Mouse (Mus musculus): ENCODE measurements around the gene Morf4l1.

DNA sequence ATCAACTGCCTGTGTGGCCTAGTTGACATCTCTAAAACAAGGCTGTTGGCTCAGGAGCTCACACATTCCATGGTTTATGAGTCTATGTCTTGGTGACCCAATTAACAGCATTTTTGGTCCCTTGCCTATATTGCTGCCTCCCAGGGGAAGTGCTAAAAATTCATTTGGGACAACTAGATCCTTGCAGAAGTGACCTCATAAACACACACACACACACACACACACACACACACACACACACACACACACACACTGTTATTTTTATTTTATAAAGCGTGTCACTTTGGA lies 22.0 kb upstream of the Morf4l1 start:
- TF ChIP-seq CTCF (IDR thresholded peaks at IDR 0.05; ENCODE audit: low read depth, low read length) (no peak), POLR2A (IDR thresholded peaks at IDR 0.05; ENCODE audit: borderline replicate concordance, low read depth, low read length) (no peak)

Data from bone marrow macrophage, adult 2 months (primary cell).